Mouse (Mus musculus): ENCODE data around the gene Aifm3.

- TF ChIP-seq CTCF (IDR thresholded peaks at IDR 0.05; ENCODE audit: low read depth, low read length) (no peak), POLR2A (IDR thresholded peaks at IDR 0.05; ENCODE audit: borderline replicate concordance, low read depth, low read length) (0 out of 2 replicates have a peak, but pooled peaks have one; percentile 48)
Measured at GRCm38 (mm10) chr16:17508546-17509239, 19.3 kb downstream of the Aifm3 start, which contains the start of gene Lztr1.
